Mouse (Mus musculus) embryonic stem cell, embryonic (primary cell): ENCODE results near the gene Cobll1.

Source experiments
- CTCF ChIA-PET, 4 experiments: fragments of 300-600 bp in 2 of 4; fragments of 350-600 bp in 2 of 4; sonication (Branson Sonifier 250); formaldehyde crosslinking; loops; one replicate each; lab custom pipeline; 2022; ENCODE audit warnings: inconsistent platforms in 2 of 4; lab: Charles Lee
- POLR2A ChIA-PET, 4 experiments: fragments of 300-600 bp in 2 of 4; fragments of 350-600 bp in 2 of 4; sonication (Branson Sonifier 250); formaldehyde crosslinking; loops; one replicate each; lab custom pipeline; 2022; ENCODE audit warnings: antibody characterized with exemption in 4 of 4, inconsistent platforms in 1 of 4; lab: Charles Lee

Cobll1 gene

DNA sequence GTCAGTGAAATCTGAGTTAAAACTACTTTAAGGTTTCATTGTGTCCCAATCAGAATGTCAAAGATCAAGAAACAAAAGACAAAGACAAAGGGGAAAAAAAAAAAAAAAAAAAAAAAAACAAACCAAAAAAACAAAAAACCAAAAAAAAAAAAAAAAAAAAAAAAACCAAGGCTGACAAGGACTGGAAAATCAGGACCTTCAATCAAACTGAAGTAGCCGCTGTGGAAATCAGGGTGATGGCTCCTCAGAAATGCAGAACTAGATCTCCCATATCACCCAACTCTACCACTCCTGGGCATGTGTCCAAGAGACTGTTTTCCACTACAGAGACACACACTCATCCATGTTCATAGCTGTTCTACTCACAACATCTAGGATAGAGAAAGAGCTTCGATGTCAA lies 185.4 kb downstream of the Cobll1 start:
- ChIA-PET CTCF (no interaction called here), POLR2A (interaction anchor here in 1 of 4 experiments (0.6 kb wide), 1 partner anchor 90 kb away, joined by 3 read pairs; no protein-coding TSS in a partner anchor)

DNA sequence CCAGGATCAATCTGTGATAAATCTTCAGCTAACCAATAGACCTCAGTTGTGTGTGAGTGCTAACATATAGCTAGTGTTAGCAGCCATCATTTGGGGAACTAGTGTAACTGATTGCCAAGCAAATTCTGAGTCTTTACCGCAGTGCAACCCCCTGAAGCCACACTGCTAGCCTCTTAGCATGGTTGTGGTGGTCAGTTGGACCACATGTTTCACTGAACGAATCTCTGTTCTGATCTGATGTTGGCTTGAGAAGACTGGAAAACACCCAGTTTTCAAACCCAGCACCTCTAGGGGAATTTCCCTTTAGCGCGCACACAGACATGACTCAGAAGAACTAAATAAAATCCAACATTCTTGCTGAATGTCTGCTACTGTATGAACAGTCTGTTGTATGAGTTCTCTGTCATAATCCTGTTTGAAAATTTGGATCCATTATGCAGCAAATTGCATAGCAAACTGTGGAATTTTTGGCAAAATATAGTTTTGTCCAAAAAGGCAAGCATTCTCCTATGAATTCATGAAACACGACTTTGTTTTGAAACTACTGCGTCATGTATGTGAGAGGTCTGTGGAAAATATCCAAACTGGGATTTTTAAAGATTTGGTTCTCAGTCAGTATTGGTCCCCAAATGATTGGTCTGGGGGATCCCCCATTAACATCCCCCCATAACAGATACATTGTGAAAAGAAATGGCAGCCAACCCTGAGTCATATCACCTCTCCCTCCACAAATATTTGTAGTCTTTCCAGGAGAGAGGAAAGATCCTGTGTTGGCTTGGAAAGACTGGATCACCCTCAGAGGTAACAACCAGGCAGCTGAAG lies 186.8 kb downstream of the Cobll1 start:
- CTCF ChIA-PET: interaction anchor here in 1 of 4 experiments (0.7 kb wide), 1 partner anchor 104 kb away, joined by 3 read pairs; no protein-coding TSS in a partner anchor
- POLR2A ChIA-PET: no interaction called here

DNA sequence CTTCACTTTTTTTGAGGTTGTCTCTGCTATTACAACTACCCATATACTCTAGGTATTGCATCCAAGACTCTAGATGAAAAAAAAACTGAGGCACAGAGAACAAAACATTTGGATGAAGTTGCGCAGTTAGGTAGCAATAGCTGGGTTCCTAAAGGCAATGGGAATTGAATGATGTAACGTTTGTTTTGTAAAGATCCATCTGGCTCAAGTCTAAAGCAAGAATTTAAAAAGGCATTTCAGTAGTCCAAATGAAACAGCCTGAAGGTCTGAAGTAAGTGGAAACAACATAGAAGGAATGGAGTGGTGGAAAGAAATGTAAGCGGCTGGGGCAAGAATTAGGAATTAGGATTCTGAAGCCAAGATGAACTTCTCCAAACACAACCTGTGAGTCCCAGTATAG lies 188.4 kb downstream of the Cobll1 start:
- ChIA-PET CTCF (no interaction called here), POLR2A (interaction anchor here in 1 of 4 experiments (1.5 kb wide), 1 partner anchor 10 kb away, joined by 5 read pairs; no protein-coding TSS in a partner anchor)

DNA sequence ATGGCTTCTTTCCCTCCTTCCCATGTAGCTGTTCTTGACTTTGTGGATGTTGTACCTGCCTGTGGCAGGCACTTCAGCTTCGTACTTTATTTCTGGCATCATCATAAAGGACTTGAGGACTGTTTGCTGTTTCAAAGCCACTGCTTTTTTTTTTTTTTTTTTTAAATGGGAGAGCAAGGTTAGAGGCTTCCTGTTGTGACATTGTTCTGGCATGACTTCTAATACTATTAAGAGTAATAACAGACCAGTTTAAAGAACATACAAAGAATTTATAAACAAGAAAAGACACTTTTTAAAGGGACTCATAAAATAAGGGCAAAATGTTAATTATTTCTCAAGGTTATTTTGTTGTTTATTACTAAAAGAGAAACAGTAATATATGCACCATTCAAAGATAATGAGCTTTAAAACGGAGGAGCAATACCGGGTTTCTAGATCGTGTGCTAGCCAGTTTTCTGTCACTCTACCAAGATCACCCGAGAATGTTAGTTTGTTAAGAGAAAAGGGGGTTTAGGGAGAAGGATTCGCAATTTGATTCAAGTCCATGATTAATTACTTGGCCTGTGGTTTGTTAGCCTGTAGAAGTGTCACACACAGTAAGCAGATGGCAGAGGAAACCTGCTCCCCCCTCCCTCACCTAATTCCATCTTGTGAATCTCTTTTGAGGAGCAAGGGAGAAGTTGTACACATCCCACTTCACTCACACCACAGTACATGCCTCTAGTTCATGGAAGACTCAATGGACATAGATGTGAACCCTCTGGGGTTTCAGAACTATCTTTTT lies 190.8 kb downstream of the Cobll1 start:
- POLR2A ChIA-PET: interaction anchor here in 1 of 4 experiments (0.6 kb wide), 1 partner anchor 22 kb away, joined by 7 read pairs; no protein-coding TSS in a partner anchor
- CTCF ChIA-PET: no interaction called here
